Mouse (Mus musculus) stomach, postnatal 0 days (tissue): Measurements from ENCODE around the gene Slc27a5.
A peak's percentile ranks its signal among the peaks of the same experiment; 100 is the strongest.

Experiments
- CTCF ChIP-seq: IDR thresholded peaks from 2 replicates; pipeline ENCODE4 v1.5.1; 2016; ENCODE audit warnings: antibody characterized with exemption, low read depth, mild to moderate bottlenecking, moderate library complexity
- EP300 ChIP-seq: optimal IDR thresholded peaks from 2 replicates; pipeline ENCODE3; 2016; ENCODE audit warnings: antibody characterized with exemption

DNA sequence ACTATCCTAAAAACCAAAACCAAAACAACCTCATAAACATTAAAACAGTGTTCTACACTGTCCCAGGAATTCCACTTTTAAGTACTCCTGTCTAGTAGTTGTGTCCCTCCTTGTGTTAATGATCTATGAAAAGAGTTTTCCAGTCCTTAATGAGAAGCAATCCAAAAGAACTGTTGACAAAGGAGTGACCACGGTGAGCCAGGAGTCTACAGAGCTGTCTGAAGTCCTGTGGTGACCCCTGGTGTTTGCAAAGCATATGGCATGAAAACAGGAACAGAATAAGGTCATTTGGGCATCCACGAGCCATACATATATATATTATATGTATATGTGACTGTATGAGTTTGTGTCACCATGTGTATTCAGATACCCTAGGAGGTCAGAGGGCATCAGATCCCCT lies 48.1 kb upstream of the Slc27a5 start:
- TF ChIP-seq EP300 = no peak
- peak; percentile 94 for TF ChIP-seq CTCF
